Mouse (Mus musculus) Muller cell, postnatal 12 days (primary cell): Measurements from ENCODE around the gene Olfr522.
"Not testable (repeated sequence)": the region's sequence is repeated elsewhere in the genome, so short reads cannot be mapped to it uniquely, and the experiment has no call there.

Experiments used
- DNase-seq: peaks from one replicate; pipeline ENCODE4 v3.0.0-alpha.2; 2015; ENCODE audit errors: inconsistent ontology term

Gene Olfr522

DNA sequence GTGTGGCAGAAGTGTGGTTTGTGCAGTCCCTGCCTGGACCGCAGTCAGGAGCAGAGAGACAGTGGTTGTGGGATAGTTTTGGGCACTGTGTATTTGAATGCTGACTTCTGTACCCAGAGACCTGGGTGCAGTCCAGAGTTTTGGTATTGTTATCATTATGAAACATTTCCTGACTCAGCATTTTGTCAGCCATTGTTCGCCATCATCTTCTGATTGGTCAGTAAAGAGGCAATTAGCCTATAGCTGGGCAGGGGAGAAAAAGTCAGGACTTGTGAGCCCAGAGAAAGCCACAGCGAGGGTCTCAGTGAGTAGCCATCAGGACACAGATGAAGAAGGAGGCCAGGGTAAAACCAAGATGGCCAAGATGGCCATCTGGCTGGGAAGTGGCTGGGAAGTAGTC lies 4.2 kb downstream of the Olfr522 start:
- no peak for DNase-seq

GRCm38 (mm10) chr7:140154218-140154927 lies 10.2 kb downstream of the Olfr522 start, which contains the start of gene Sprn:
TSS of gene Sprn (minus strand) at chr7:140154877.
- no peak for DNase-seq

DNA sequence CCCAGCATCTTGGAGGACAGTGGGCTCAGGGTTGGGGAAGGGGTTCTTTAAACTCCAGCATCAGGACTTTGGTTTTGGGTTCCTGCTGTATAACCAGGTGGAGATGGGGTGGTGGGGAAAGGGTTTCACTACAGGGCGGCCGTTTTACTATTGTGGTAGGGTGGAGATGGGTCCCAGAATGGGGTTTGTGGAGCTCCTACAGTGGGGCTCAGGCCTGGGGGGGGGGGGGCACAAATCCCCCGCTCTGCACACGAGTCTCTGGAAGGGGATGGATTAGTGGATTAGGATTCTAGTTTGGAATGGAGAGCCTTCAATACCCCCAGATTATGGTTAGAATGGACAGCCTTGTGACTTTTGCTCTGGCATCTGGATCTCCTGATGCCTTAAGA lies 10.7 kb downstream of the Olfr522 start:
- DNase-seq: no peak

GRCm38 (mm10) chr7:140153383-140153782 lies 11.2 kb downstream of the Olfr522 start:
- DNase-seq: no peak

GRCm38 (mm10) chr7:140144550-140144949 lies 20.0 kb downstream of the Olfr522 start:
- no peak for DNase-seq

DNA sequence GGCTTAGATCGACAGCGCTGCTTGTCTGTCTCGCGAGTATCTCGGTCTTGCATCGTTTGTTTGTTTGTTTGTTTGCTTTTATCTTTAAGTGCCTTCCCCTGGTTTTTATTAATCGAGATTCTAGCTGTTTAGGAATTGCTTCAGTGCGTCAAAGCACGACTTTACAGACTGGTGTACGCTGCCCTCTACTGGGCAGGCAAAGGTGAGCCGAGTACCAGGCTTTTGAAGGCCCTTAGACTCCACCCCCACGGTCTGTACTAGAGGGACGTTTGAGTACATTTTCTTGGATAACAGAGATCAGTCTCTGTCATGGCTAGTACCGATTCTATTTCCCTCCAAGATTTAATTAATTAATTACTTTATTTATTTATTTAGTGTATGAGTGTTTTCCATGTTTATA lies 23.2 kb downstream of the Olfr522 start:
- peak; percentile 47 for DNase-seq

- no peak for DNase-seq
Observed at GRCm38 (mm10) chr7:140138021-140138310, 26.6 kb downstream of the Olfr522 start.

DNA sequence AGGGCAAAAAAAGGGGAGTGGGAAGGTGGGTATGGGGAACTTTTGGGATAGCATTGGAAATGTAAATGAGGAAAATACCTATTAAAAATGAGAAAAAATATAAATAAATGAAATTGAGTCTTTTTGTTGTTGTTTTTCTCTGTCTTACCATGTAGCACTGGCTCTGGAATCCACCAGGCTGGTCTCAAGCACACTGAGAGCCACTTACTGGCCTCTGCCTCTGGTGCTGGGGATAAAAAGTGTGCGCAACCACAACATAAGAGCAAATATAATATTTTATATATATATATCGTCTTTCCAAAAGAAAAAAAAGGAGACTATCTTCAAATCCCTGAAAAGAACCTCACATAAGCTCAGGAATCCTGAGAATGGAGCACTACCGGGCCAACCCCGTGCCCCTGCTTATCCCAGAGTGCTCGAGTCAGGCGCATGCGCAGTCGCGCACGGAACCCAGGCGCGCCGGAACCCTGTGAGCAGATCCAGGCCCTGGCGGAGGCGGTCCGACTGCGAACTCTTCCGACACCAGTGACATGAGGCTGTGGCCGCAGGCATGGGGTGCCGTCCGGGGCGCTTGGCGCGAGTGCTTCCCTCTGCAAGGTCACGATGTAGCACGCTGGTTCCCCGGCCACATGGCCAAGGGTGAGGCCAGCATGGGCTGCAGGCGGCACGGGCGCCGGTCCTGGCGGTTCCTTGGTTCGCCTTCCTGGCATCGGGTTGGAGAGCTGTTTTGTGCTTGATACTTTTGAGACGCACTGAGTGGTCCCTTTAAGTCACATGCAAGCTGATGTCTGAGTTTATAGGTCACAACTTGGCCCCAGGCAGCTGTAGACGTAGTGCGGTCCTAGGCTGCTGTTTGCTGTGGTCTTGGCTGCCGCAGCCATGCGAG lies 27.2 kb downstream of the Olfr522 start, which contains the start of gene Mtg1:
Mtg1 (plus strand) TSS at position 430 of the 886 bp plus-strand sequence.
- peak; percentile 96 for DNase-seq

- no peak for DNase-seq
Observed at GRCm38 (mm10) chr7:140135106-140135770, 29.3 kb downstream of the Olfr522 start.

- not testable (repeated sequence) for DNase-seq
Observed at GRCm38 (mm10) chr7:140134033-140134432, 30.5 kb downstream of the Olfr522 start.

DNA sequence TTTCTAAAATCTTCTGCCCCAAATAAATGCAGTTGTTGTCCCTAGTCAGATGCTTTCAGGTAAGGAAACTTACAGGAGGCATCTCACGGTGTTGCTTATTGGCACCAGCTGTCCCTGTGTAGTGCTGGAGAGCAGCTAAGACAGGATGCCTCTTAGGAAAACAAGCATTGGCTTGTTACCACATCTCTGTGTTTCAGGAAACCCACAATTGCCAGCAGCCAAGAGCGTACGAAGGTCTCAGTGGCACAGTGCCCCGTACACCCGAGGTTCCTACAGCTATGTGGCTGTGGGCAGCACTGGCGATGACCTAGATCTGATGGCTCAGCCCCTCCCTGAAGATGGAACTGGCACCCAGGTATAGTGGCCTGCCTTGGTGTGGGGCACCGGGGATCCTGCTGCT lies 32.4 kb downstream of the Olfr522 start:
- DNase-seq: not testable (repeated sequence)

GRCm38 (mm10) chr7:140127911-140128310 lies 36.7 kb downstream of the Olfr522 start:
- no peak for DNase-seq

- DNase-seq: no peak
Observed at GRCm38 (mm10) chr7:140126934-140127333, 37.6 kb downstream of the Olfr522 start.

- no peak for DNase-seq
Observed at GRCm38 (mm10) chr7:140126022-140126350, 38.6 kb downstream of the Olfr522 start.

GRCm38 (mm10) chr7:140125278-140126021 lies 39.1 kb downstream of the Olfr522 start:
- peak; percentile 96 for DNase-seq

- no peak for DNase-seq
Observed at GRCm38 (mm10) chr7:140124382-140124781, 40.2 kb downstream of the Olfr522 start.

DNA sequence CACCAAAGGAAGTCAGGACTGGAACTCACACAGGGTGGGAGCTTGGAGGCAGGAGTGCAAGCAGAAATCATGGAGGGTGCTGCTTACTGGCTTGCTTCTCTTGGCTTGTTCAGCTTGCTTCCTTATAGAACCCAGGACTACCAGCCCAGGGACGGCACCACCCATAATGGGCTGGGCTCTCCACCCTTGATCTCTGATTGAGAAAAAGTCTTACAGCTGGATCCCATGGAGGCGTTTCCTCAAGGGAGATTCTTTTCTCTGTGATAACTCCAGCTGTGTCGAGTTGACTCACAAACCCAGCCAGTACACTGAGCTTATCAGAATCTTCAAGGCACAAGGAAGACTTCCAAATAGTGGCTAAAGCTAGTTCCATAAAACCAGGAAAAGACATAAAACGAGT lies 41.8 kb downstream of the Olfr522 start:
- no peak for DNase-seq

DNA sequence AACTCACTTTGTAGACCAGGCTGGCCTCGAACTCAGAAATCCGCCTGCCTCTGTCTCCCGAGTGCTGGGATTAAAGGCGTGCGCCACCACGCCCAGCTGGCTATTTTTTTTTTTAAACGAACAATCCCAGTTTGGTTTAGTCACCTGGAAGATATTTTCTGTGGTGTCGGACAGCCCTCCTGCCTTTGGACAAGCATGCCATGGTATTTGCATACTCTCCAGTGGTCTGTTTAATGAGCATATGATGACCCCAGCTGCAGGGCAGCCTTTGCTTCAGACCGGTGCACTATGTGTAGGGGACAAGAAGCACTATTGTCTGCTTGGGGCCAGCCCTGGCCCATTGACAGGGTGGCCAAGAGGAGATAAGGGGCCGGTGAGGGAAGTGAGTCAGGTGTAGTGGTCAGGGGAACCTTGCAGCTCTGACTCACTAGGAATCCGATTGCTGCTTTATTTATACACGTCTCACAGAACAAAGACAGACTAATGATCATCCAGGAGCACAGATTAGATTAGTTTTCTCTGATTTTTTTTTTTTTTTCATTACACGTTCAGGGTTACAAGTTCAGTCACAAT lies 43.1 kb downstream of the Olfr522 start:
- no peak for DNase-seq

DNA sequence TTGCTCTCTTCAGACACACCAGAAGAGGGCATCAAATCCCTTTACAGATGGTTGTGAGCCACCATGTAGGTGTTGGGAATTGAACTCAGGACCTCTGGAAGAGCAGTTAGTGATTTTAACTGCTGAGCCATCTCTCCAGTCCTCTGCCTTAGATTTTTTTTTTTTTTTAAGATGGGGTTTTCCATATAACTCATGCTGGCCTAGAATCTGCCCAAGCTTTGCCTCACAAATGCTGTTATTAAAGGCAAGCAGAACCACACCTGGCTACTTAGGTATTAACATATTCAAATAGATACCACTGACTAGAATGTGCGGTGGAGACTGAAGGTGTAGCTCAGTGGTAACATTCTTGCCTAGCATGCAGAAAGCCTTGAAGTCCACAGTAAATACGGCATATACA lies 44.1 kb downstream of the Olfr522 start:
- DNase-seq: no peak

DNA sequence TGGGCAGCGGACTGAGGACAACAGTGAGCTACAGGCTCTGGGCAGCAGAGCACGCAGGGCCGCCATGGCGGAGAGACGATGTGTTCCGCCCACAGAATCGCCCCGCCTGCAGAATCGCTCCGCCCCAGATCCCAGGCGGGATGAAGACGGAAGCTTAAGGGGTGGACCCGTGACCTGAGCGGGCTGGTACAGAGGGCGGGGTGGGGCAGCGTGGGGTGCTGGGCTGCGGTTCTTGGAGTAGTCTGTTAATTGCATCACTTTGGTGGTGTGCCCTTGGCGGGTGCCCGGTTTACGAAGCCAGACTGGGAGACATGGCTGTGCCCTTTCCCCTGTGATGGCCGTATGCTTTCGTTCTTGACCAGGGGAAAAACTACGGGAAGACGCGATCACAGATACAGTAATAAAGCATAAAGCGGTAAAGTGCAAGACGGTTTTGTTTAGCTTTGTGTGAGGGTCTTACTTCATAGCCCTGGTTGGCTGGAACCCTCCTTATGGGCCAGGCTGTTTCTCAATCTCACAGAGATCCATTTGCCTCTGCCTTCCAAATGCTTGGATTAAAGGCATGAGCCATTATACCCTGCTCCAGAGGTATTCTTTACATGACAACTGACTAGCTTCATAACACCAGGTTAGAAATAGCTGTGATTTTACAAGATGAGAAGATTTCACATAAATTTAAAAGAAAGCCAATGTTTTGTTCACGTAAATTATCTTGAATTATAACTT lies 48.1 kb downstream of the Olfr522 start, which contains the start of gene Echs1:
Echs1 (minus strand) TSS at position 148 of the 726 bp plus-strand sequence.
- DNase-seq: peak; percentile 95
